Mouse (Mus musculus): ENCODE results near the gene Stk16.

The Stk16 gene

GRCm38 (mm10) chr1:75236117-75237050 is 25.7 kb downstream of the Stk16 start, which contains the start of gene Dnajb2:
Gene Dnajb2 (plus strand): TSS chr1:75236406.
- DNase-seq (ENCODE audit: extremely low read depth, low read depth) = peak; percentile 67

GRCm38 (mm10) chr1:75239591-75239990 is 29.0 kb downstream of the Stk16 start:
- no peak for DNase-seq (ENCODE audit: extremely low read depth, low read depth)

- no peak for DNase-seq (ENCODE audit: extremely low read depth, low read depth)
Measured at GRCm38 (mm10) chr1:75243411-75243810, 32.8 kb downstream of the Stk16 start.

- DNase-seq (ENCODE audit: extremely low read depth, low read depth) = no peak
Measured at GRCm38 (mm10) chr1:75244175-75244826, 33.7 kb downstream of the Stk16 start.

- no peak for DNase-seq (ENCODE audit: extremely low read depth, low read depth)
Measured at GRCm38 (mm10) chr1:75244836-75245235, 34.2 kb downstream of the Stk16 start.

GRCm38 (mm10) chr1:75247071-75247930 is 36.7 kb downstream of the Stk16 start:
- no peak for DNase-seq (ENCODE audit: extremely low read depth, low read depth)

- no peak for DNase-seq (ENCODE audit: extremely low read depth, low read depth)
Measured at GRCm38 (mm10) chr1:75248041-75248772, 37.6 kb downstream of the Stk16 start.

GRCm38 (mm10) chr1:75250498-75250897 is 39.9 kb downstream of the Stk16 start:
- no peak for DNase-seq (ENCODE audit: extremely low read depth, low read depth)

- peak; percentile 62 for DNase-seq (ENCODE audit: extremely low read depth, low read depth)
Measured at GRCm38 (mm10) chr1:75251112-75251970, 40.7 kb downstream of the Stk16 start.

GRCm38 (mm10) chr1:75252308-75252707 is 41.7 kb downstream of the Stk16 start:
- no peak for DNase-seq (ENCODE audit: extremely low read depth, low read depth)

GRCm38 (mm10) chr1:75253029-75253428 is 42.4 kb downstream of the Stk16 start:
- no peak for DNase-seq (ENCODE audit: extremely low read depth, low read depth)

- peak; percentile 72 for DNase-seq (ENCODE audit: extremely low read depth, low read depth)
Measured at GRCm38 (mm10) chr1:75253849-75254624, 43.4 kb downstream of the Stk16 start.

GRCm38 (mm10) chr1:75254625-75255013 is 44.0 kb downstream of the Stk16 start:
- DNase-seq (ENCODE audit: extremely low read depth, low read depth) = no peak

- no peak for DNase-seq (ENCODE audit: extremely low read depth, low read depth)
Measured at GRCm38 (mm10) chr1:75255516-75256046, 44.9 kb downstream of the Stk16 start.

GRCm38 (mm10) chr1:75261278-75261677 is 50.6 kb downstream of the Stk16 start:
- no peak for DNase-seq (ENCODE audit: extremely low read depth, low read depth)

- DNase-seq (ENCODE audit: extremely low read depth, low read depth) = no peak
Measured at GRCm38 (mm10) chr1:75262969-75263951, 52.6 kb downstream of the Stk16 start.

- no peak for DNase-seq (ENCODE audit: extremely low read depth, low read depth)
Measured at GRCm38 (mm10) chr1:75264091-75264880, 53.6 kb downstream of the Stk16 start, which contains the start of gene Ptprn. Gene Ptprn (minus strand): TSS chr1:75264502.

All from MEL-GATA-1-ER (cell line).